Mouse (Mus musculus): ENCODE results near the gene Ankrd31. TPM values are rescaled to one million over a fixed set of nuclear protein-coding genes. Genes with fewer than 3 reads are reported as not detected.
"Not testable (repeated sequence)": the region's sequence is repeated elsewhere in the genome, so short reads cannot be mapped to it uniquely, and the experiment has no call there.

Gene Ankrd31
- polyA plus RNA-seq, 1 experiment from 2014 or later = not detected

- H3K4me2 ChIP-seq = no peak overlapping the region
- no peaks in the 10 kb centered on the region for H3K9me3 ChIP-seq
- no peak overlapping the region for H3K4me3 ChIP-seq
These were observed 2.0 kb upstream of the Ankrd31 start for GRCm38 (mm10) chr13:96746055-96746454.

GRCm38 (mm10) chr13:96749859-96750258 is 1.8 kb downstream of the Ankrd31 start:
- no peaks in the 10 kb centered on the region; the same call in 1 of the 2 replicates for H3K4me1 ChIP-seq (replicated peaks)
- no peak overlapping the region for H3K27ac ChIP-seq (replicated peaks)
- no peak overlapping the region for H3K9ac ChIP-seq
- H3K4me3 ChIP-seq = no peak overlapping the region
- no peaks in the 10 kb centered on the region for H3K9me3 ChIP-seq
- no peaks in the 10 kb centered on the region for H3K27me3 ChIP-seq
- no peak overlapping the region for H3K4me2 ChIP-seq
- no peak for ATAC-seq (ENCODE audit: low read depth)
- no peaks in the 10 kb centered on the region for H3K36me3 ChIP-seq
- 86% methylated on average over 6 of the region's 6 CpGs for WGBS

More at GRCm38 (mm10) chr13:96746055-96746454, 2.0 kb upstream of the Ankrd31 start:
- no peak overlapping the region for H3K27ac ChIP-seq (replicated peaks)
- WGBS = 31% methylated on average over 6 of the region's 6 CpGs
- H3K4me1 ChIP-seq (replicated peaks) = no peaks in the 10 kb centered on the region; the same call in 1 of the 2 replicates
- no peak for ATAC-seq (ENCODE audit: low read depth)
- no peak overlapping the region for H3K9ac ChIP-seq
- H3K36me3 ChIP-seq = no peaks in the 10 kb centered on the region
- no peaks in the 10 kb centered on the region for H3K27me3 ChIP-seq

GRCm38 (mm10) chr13:96760848-96761247 is 12.8 kb downstream of the Ankrd31 start:
- H3K9me3 ChIP-seq = peaks cover 8% of the 10 kb centered on the region; the same call in 1 of the 2 replicates
- no peak overlapping the region for H3K4me3 ChIP-seq
- H3K27ac ChIP-seq (replicated peaks) = no peak overlapping the region
- no peaks in the 10 kb centered on the region for H3K36me3 ChIP-seq
- ATAC-seq (ENCODE audit: low read depth) = no peak
- no peak overlapping the region for H3K9ac ChIP-seq
- 89% methylated on average over 2 of the region's 2 CpGs for WGBS
- H3K27me3 ChIP-seq = no peaks in the 10 kb centered on the region
- no peaks in the 10 kb centered on the region for H3K4me1 ChIP-seq (replicated peaks)
- no peak overlapping the region for H3K4me2 ChIP-seq

GRCm38 (mm10) chr13:96786071-96786470 is 38.0 kb downstream of the Ankrd31 start:
- not testable (repeated sequence) for H3K9ac ChIP-seq; H3K9me3 ChIP-seq; H3K27ac ChIP-seq (replicated peaks); ATAC-seq (ENCODE audit: low read depth); H3K27me3 ChIP-seq; H3K36me3 ChIP-seq; H3K4me1 ChIP-seq (replicated peaks); H3K4me3 ChIP-seq; H3K4me2 ChIP-seq
- WGBS = 92% methylated on average over 5 of the region's 5 CpGs

- no peaks in the 10 kb centered on the region for H3K4me1 ChIP-seq (replicated peaks)
- H3K36me3 ChIP-seq = no peaks in the 10 kb centered on the region
- 92% methylated on average over 2 of the region's 2 CpGs for WGBS
- H3K9me3 ChIP-seq = no peaks in the 10 kb centered on the region
- H3K9ac ChIP-seq = no peak overlapping the region
- H3K4me2 ChIP-seq = no peak overlapping the region
- no peak for ATAC-seq (ENCODE audit: low read depth)
- H3K27me3 ChIP-seq = no peaks in the 10 kb centered on the region
- no peak overlapping the region for H3K27ac ChIP-seq (replicated peaks)
- no peak overlapping the region for H3K4me3 ChIP-seq
These were observed 45.4 kb downstream of the Ankrd31 start for GRCm38 (mm10) chr13:96793451-96793850.

GRCm38 (mm10) chr13:96795301-96795700 is 47.2 kb downstream of the Ankrd31 start:
- no peaks in the 10 kb centered on the region for H3K27me3 ChIP-seq
- no peak for ATAC-seq (ENCODE audit: low read depth)
- no peaks in the 10 kb centered on the region for H3K36me3 ChIP-seq
- no peak overlapping the region for H3K4me2 ChIP-seq
- no peaks in the 10 kb centered on the region for H3K9me3 ChIP-seq
- H3K4me1 ChIP-seq (replicated peaks) = no peaks in the 10 kb centered on the region
- no peak overlapping the region for H3K9ac ChIP-seq
- 79% methylated on average over 3 of the region's 3 CpGs for WGBS
- H3K4me3 ChIP-seq = no peak overlapping the region
- no peak overlapping the region for H3K27ac ChIP-seq (replicated peaks)

- no peak overlapping the region for H3K27ac ChIP-seq (replicated peaks)
- H3K4me2 ChIP-seq = no peak overlapping the region
- no peaks in the 10 kb centered on the region for H3K27me3 ChIP-seq
- 58% methylated on average over 2 of the region's 2 CpGs for WGBS
- H3K9ac ChIP-seq = no peak overlapping the region
- no peak for ATAC-seq (ENCODE audit: low read depth)
- no peaks in the 10 kb centered on the region for H3K4me1 ChIP-seq (replicated peaks)
- H3K4me3 ChIP-seq = no peak overlapping the region
- H3K9me3 ChIP-seq = no peaks in the 10 kb centered on the region
- H3K36me3 ChIP-seq = no peaks in the 10 kb centered on the region
These were observed 49.4 kb downstream of the Ankrd31 start for GRCm38 (mm10) chr13:96797500-96797899.

- no peak overlapping the region for H3K4me2 ChIP-seq
- H3K36me3 ChIP-seq = no peaks in the 10 kb centered on the region
- no peak overlapping the region for H3K9ac ChIP-seq
- H3K4me1 ChIP-seq (replicated peaks) = no peaks in the 10 kb centered on the region
- no peak overlapping the region for H3K27ac ChIP-seq (replicated peaks)
- no peaks in the 10 kb centered on the region for H3K27me3 ChIP-seq
- H3K9me3 ChIP-seq = no peaks in the 10 kb centered on the region
- ATAC-seq (ENCODE audit: low read depth) = no peak
- no peak overlapping the region for H3K4me3 ChIP-seq
- 97% methylated on average over 1 of the region's 1 CpGs for WGBS
These were observed 101.7 kb downstream of the Ankrd31 start for GRCm38 (mm10) chr13:96849752-96850151.

GRCm38 (mm10) chr13:96852133-96852532 is 104.1 kb downstream of the Ankrd31 start:
- Histone ChIP-seq H3K9ac (no peak overlapping the region), H3K4me1 (replicated peaks) (no peaks in the 10 kb centered on the region), H3K27ac (replicated peaks) (no peak overlapping the region), H3K27me3 (no peaks in the 10 kb centered on the region), H3K9me3 (no peaks in the 10 kb centered on the region), H3K4me3 (no peak overlapping the region), H3K36me3 (no peaks in the 10 kb centered on the region), H3K4me2 (no peak overlapping the region)
- WGBS = 78% methylated on average over 2 of the region's 2 CpGs
- no peak for ATAC-seq (ENCODE audit: low read depth)

- WGBS = 46% methylated on average over 1 of the region's 1 CpGs
- no peak overlapping the region for H3K27ac ChIP-seq (replicated peaks)
These were observed 105.2 kb downstream of the Ankrd31 start for GRCm38 (mm10) chr13:96853256-96853655.

GRCm38 (mm10) chr13:96855191-96855590 is 107.1 kb downstream of the Ankrd31 start:
- H3K36me3 ChIP-seq = no peaks in the 10 kb centered on the region
- WGBS = 23% methylated on average over 3 of the region's 3 CpGs
- H3K27me3 ChIP-seq = no peaks in the 10 kb centered on the region
- no peaks in the 10 kb centered on the region for H3K4me1 ChIP-seq (replicated peaks)
- no peak overlapping the region for H3K27ac ChIP-seq (replicated peaks)
- H3K4me3 ChIP-seq = no peak overlapping the region
- no peak overlapping the region for H3K4me2 ChIP-seq
- H3K9ac ChIP-seq = no peak overlapping the region
- ATAC-seq (ENCODE audit: low read depth) = no peak
- H3K9me3 ChIP-seq = no peaks in the 10 kb centered on the region

More at GRCm38 (mm10) chr13:96853256-96853655, 105.2 kb downstream of the Ankrd31 start:
- Histone ChIP-seq H3K9me3 (no peaks in the 10 kb centered on the region), H3K36me3 (no peaks in the 10 kb centered on the region), H3K27me3 (no peaks in the 10 kb centered on the region), H3K4me2 (no peak overlapping the region), H3K4me3 (no peak overlapping the region), H3K9ac (no peak overlapping the region), H3K4me1 (replicated peaks) (no peaks in the 10 kb centered on the region)
- ATAC-seq (ENCODE audit: low read depth) = no peak

GRCm38 (mm10) chr13:96859161-96859560 is 111.1 kb downstream of the Ankrd31 start:
- H3K9ac ChIP-seq = no peak overlapping the region
- no peak for ATAC-seq (ENCODE audit: low read depth)
- H3K4me1 ChIP-seq (replicated peaks) = no peaks in the 10 kb centered on the region
- no peaks in the 10 kb centered on the region for H3K27me3 ChIP-seq
- H3K4me3 ChIP-seq = no peak overlapping the region
- no peaks in the 10 kb centered on the region for H3K36me3 ChIP-seq
- H3K9me3 ChIP-seq = no peaks in the 10 kb centered on the region
- WGBS = 91% methylated on average over 3 of the region's 3 CpGs
- no peak overlapping the region for H3K4me2 ChIP-seq
- no peak overlapping the region for H3K27ac ChIP-seq (replicated peaks)

- no peak overlapping the region for H3K9ac ChIP-seq
- 81% methylated on average over 4 of the region's 4 CpGs for WGBS
- ATAC-seq (ENCODE audit: low read depth) = no peak
- H3K4me2 ChIP-seq = no peak overlapping the region
- H3K9me3 ChIP-seq = no peaks in the 10 kb centered on the region
- H3K27me3 ChIP-seq = no peaks in the 10 kb centered on the region
- H3K27ac ChIP-seq (replicated peaks) = no peak overlapping the region
- H3K4me3 ChIP-seq = no peak overlapping the region
- H3K36me3 ChIP-seq = no peaks in the 10 kb centered on the region
- H3K4me1 ChIP-seq (replicated peaks) = no peaks in the 10 kb centered on the region
These were observed 122.7 kb downstream of the Ankrd31 start for GRCm38 (mm10) chr13:96870742-96871141.
